10 mouse cellular contexts compared by ENCODE assay signal in the genomic region with DNA sequence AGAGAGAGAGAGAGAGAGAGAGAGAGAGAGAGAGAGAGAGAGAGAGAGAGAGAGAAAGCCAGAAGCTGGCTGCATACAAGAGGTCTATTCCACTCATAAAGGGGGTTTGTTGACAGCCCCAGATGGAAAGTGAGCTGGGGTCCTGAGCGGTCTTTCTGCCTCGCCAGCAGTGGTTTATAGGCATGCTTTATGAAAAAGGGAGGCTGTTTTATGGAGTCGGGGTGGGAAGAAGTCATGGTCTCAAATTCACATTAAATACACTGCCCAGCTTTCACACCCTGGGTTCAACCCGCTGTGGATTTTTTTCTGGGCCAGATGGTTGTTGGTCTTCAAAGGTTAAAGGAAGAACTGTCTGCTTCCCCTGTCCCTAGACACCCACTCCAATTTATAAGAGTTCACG.
DNase-seq lines count a peak whose midpoint lies in the region; ATAC-seq and TF ChIP-seq lines count a peak whose summit lies in the region.
"Had no signal": no experiment of that assay in that cellular context is flagged by ENCODE, and none has a peak within 500 bp of the region (broad histone marks: within the 10 kb centered on the region; RNA-seq: fewer than 3 reads in every experiment).

No protein-coding gene starts in this region.

- peak; percentile 44 for ATAC-seq in hindbrain, embryonic 12.5 days (ENCODE audit: low FRiP score)
- peak; percentile 89 for ATAC-seq in limb, embryonic 14.5 days (ENCODE audit: low FRiP score, low read depth)
- ATAC-seq in megakaryocyte, adult 5-6 weeks (ENCODE audit: poor library complexity, severe bottlenecking), result no peak
- no peak for ATAC-seq in erythroid progenitor cell, adult 5-6 weeks (replicated peaks; ENCODE audit: low FRiP score, poor library complexity, severe bottlenecking)

- TF ChIP-seq CTCF in layer of hippocampus, adult 2 months (conservative IDR thresholded peaks at IDR 0.05), result no peak

- H3K9ac ChIP-seq in hindbrain, embryonic 12.5 days, result no peak overlapping the region
- no peak overlapping the region for H3K9ac ChIP-seq in limb, embryonic 14.5 days (ENCODE audit: low read depth, low read length, severe bottlenecking)

- no peaks in the 10 kb centered on the region for H3K9me3 ChIP-seq in hindbrain, embryonic 12.5 days (replicated peaks)
- H3K9me3 ChIP-seq in limb, embryonic 14.5 days (ENCODE audit: control insufficient read depth, low read length), result no peaks in the 10 kb centered on the region

- H3K4me3 ChIP-seq in layer of hippocampus, adult 2 months, result no peak overlapping the region
- H3K4me3 ChIP-seq in hindbrain, embryonic 12.5 days, result no peak overlapping the region
- H3K4me3 ChIP-seq in limb, embryonic 14.5 days (replicated peaks; ENCODE audit: low read length), result no peak overlapping the region

- DNase-seq in layer of hippocampus, adult 2 months (ENCODE audit: low spot score in 2 of 2), result no peak
- no peak for DNase-seq in layer of hippocampus, adult 18-20 months (ENCODE audit: low spot score in 2 of 2)
- DNase-seq in limb, embryonic 14.5 days (ENCODE audit: low spot score), result peak; percentile 67
- DNase-seq in adipocyte (ENCODE audit: low spot score), result no peak
- DNase-seq: right cerebral cortex, postnatal 25 days; thymus, postnatal 4 days had no signal

- 45% methylated on average over 5 of the region's 5 CpGs for WGBS in hindbrain, embryonic 12.5 days
- whole genome bisulfite sequencing in limb, embryonic 14.5 days, result 10% methylated on average over 5 of the region's 5 CpGs

- H3K27me3 ChIP-seq in hindbrain, embryonic 12.5 days, result no peaks in the 10 kb centered on the region
- no peaks in the 10 kb centered on the region for H3K27me3 ChIP-seq in limb, embryonic 14.5 days (ENCODE audit: control insufficient read depth, insufficient read depth, low read length)

- no peak for TF ChIP-seq POLR2A in limb, embryonic 14.5 days (IDR thresholded peaks at IDR 0.05; ENCODE audit: borderline replicate concordance, extremely low read depth, insufficient read depth, insufficient read length)

- no peaks in the 10 kb centered on the region for H3K36me3 ChIP-seq in hindbrain, embryonic 12.5 days
- no peaks in the 10 kb centered on the region for H3K36me3 ChIP-seq in limb, embryonic 14.5 days (ENCODE audit: control insufficient read depth, insufficient read depth, low read length)

- H3K27ac ChIP-seq in layer of hippocampus, adult 2 months, result peak overlapping the region; percentile 32; the same call in 1 of the 2 replicates
- peak overlapping the region; percentile 84 for H3K27ac ChIP-seq in hindbrain, embryonic 12.5 days
- no peak overlapping the region for H3K27ac ChIP-seq in limb, embryonic 14.5 days (replicated peaks; ENCODE audit: low read depth, low read length)

- H3K4me2 ChIP-seq in hindbrain, embryonic 12.5 days (replicated peaks), result peak overlapping the region; percentile 27
- peak overlapping the region; percentile 35 for H3K4me2 ChIP-seq in limb, embryonic 14.5 days (replicated peaks; ENCODE audit: low read depth, low read length, severe bottlenecking)
- H3K4me2 ChIP-seq: heart, embryonic 11.5 days had no signal

- peaks cover 46% of the 10 kb centered on the region for H3K4me1 ChIP-seq in hindbrain, embryonic 12.5 days
- H3K4me1 ChIP-seq in limb, embryonic 14.5 days (ENCODE audit: control insufficient read depth, insufficient read depth, low read length), result peaks cover 21% of the 10 kb centered on the region

Comparison
In these comparisons a context has a peak if more than half of its experiments do, and no peak if none do; other contexts are left out.
1. ATAC-seq: peak in hindbrain, embryonic 12.5 days (single experiment) and limb, embryonic 14.5 days (single experiment); none in megakaryocyte, adult 5-6 weeks (single experiment) and erythroid progenitor cell, adult 5-6 weeks (single experiment).